Mouse (Mus musculus) heart, adult 2 months (tissue): ENCODE measurements at regions not wholly inside any gene's neighbourhood (a gene's known extent, or its start where the extent isn't known, plus 50 kb on each side); places are given as distances from the start of the nearest gene placed in this dataset.

Experiments
- CTCF ChIP-seq: fragments of 200-600 bp; IDR thresholded peaks from 2 replicates; pipeline ENCODE4 v1.8.1; 2022; ENCODE audit warnings: antibody characterized with exemption, mild to moderate bottlenecking, moderate library complexity
- POLR2A ChIP-seq: fragments of 200-500 bp; IDR thresholded peaks from 2 replicates; pipeline ENCODE4 v1.6.1; 2011; ENCODE audit warnings: mild to moderate bottlenecking, low read depth, low read length, control low read depth; ENCODE audit not compliant: insufficient read depth

GRCm38 (mm10) chr6:127364591-127365187, 82.0 kb upstream of the Parp11 start:
- TF ChIP-seq POLR2A, result no peak
- TF ChIP-seq CTCF, result no peak
